21 mouse cellular contexts compared by ENCODE assay signal in the genomic region with DNA sequence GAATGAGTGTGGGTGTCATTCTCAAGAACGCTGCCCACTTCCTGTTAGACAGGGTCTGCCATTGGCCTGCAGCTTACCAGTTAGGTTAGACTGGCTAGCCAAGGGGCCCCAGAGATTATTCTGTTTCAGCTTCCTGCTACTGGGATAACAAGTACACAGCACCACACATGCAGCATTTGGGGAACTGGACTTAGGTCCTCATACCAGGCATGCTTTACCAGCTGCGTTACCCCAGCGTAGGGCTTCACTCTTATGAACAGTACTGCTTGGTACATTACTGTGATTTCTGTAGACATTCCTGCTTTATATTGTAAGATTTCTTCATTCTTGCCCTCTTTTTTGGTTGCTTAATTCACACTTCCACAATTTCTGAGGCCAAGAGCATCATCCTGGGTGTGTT. TPM values are rescaled to one million over a fixed set of nuclear protein-coding genes. Genes with fewer than 3 reads are reported as not detected.
"Had no signal": no experiment of that assay in that cellular context is flagged by ENCODE, and none has a peak within 500 bp of the region (broad histone marks: within the 10 kb centered on the region; RNA-seq: fewer than 3 reads in every experiment).

No protein-coding gene starts in this region.

- H3K27ac ChIP-seq: liver, embryonic 12.5 days; liver, embryonic 14.5 days; midbrain, embryonic 10.5 days; midbrain, embryonic 12.5 days; neural tube, embryonic 12.5 days; stomach, embryonic 15.5 days; stomach, postnatal 0 days had no signal

- H3K4me3 ChIP-seq: liver, embryonic 12.5 days; midbrain, embryonic 10.5 days; midbrain, embryonic 12.5 days; neural tube, embryonic 12.5 days; stomach, embryonic 15.5 days had no signal

- DNase-seq: lung, adult 18-20 months; lung, embryonic 14.5 days; midbrain, embryonic 14.5 days; right cerebral cortex, postnatal 14 days; right cerebral cortex, postnatal 4 days; thymus, adult 2 months; thymus, postnatal 25 days; thymus, postnatal 4 days had no signal

- ATAC-seq: liver, embryonic 12.5 days; midbrain, embryonic 16.5 days had no signal

- H3K4me1 ChIP-seq: liver, embryonic 12.5 days; midbrain, embryonic 12.5 days; neural tube, embryonic 12.5 days; stomach, embryonic 15.5 days had no signal

RNA-seq across cellular contexts. Expression of gene Gm5447, which starts 43.5 kb away (rescaled TPM):
- total RNA-seq: megakaryocyte-erythroid progenitor cell, adult 5-6 weeks; neutrophil, adult 5-6 weeks had no signal
- polyA plus RNA-seq: liver, embryonic 12.5 days; liver, embryonic 14.5 days; liver, embryonic 16.5 days; lung, embryonic 14.5 days; midbrain, embryonic 14.5 days; midbrain, embryonic 16.5 days; neural tube, embryonic 12.5 days; neural tube, embryonic 14.5 days; spleen, adult 2 months; stomach, postnatal 0 days; thymus, adult 2 months had no signal
